Mouse (Mus musculus): ENCODE data around the gene Nsg2. TPM values are rescaled to one million over a fixed set of nuclear protein-coding genes. Genes with fewer than 3 reads are reported as not detected.

Gene Nsg2
- polyA plus RNA-seq, 1 experiment from 2014 or later: 76.8 TPM

GRCm38 (mm10) chr11:32104406-32105116 is 104.3 kb downstream of the Nsg2 start:
- WGBS: 57% methylated on average over 9 of the region's 9 CpGs
- Histone ChIP-seq H3K9me3 (no peaks in the 10 kb centered on the region), H3K27ac (no peak overlapping the region), H3K36me3 (no peaks in the 10 kb centered on the region), H3K27me3 (ENCODE audit: insufficient read depth, poor library complexity, severe bottlenecking) (peaks cover 6% of the 10 kb centered on the region; the same call in 1 of the 2 replicates), H3K4me1 (replicated peaks) (peaks cover 53% of the 10 kb centered on the region), H3K4me3 (no peak overlapping the region)
- no peak for DNase-seq (ENCODE audit: low spot score)

DNA sequence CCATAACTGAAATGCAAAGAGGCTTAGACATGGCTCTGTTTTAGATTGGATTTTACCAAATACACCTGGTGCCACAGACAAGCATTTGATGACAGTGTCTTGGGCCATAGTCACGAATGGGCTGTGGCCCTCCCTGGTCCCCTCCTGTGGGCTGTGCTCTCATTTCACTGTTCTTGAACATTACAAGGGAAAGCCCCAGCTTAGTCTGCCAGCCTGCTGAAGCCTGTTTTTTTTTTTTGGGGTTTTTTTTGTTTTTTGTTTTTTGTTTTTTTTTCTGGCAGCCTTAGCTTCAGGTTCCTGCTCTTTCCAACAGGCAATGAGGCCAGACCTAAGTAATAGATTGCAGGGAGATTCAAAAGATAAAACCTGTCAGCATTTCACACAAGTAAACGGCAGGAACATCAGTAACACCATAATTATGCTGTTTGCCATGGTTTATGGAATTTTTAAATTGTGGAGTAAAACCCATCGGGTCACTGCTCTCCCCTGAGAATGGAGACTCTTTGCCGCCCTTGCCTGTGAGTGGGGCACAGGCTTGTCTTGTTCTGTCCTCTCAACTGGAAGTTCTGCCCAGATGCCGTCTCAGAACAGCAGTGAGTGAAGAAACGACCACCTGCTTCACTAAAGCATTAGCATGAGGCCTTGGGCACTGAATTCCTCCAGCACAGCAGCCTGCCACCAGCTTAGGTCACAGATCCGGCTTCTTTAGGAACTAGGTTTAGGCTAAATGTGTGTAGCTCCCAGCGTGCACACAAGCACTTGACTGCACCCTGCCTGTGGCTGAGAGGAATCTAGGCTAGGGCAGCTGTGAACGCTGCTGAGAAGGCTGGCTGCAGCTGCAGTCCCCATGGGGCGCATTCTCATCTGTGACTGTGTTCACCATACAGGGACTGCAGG is 105.7 kb downstream of the Nsg2 start:
- no peak for DNase-seq (ENCODE audit: low spot score)
- no peaks in the 10 kb centered on the region for H3K9me3 ChIP-seq
- 38% methylated on average over 10 of the region's 10 CpGs for WGBS
- H3K4me3 ChIP-seq: no peak overlapping the region
- H3K36me3 ChIP-seq: no peaks in the 10 kb centered on the region
- peaks cover 48% of the 10 kb centered on the region for H3K4me1 ChIP-seq (replicated peaks)
- peak overlapping the region; percentile 65 for H3K27ac ChIP-seq
- H3K27me3 ChIP-seq (ENCODE audit: insufficient read depth, poor library complexity, severe bottlenecking): peaks cover 3% of the 10 kb centered on the region; the same call in 1 of the 2 replicates

DNA sequence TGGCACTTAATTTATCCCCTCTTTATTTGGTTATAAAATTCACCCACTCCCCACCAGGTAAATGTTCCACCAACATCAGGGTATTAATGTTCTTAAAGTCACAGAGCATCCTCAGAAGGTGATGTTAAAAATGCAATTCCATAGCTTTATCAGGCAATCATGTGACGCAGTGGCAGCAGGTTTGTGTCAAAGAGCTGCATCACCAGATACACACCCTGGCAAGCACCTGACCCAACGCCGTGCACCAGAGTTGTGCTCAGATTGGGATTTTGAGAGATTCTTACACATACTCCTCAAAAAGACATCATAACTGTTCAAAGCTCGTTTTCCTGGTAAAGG is 106.4 kb downstream of the Nsg2 start:
- 84% methylated on average over 4 of the region's 4 CpGs for WGBS
- no peak overlapping the region for H3K27ac ChIP-seq

GRCm38 (mm10) chr11:32108441-32108840 is 108.2 kb downstream of the Nsg2 start:
- no peaks in the 10 kb centered on the region for H3K36me3 ChIP-seq
- no peaks in the 10 kb centered on the region for H3K9me3 ChIP-seq
- 58% methylated on average over 8 of the region's 8 CpGs for WGBS
- no peaks in the 10 kb centered on the region for H3K27me3 ChIP-seq (ENCODE audit: insufficient read depth, poor library complexity, severe bottlenecking)
- H3K4me3 ChIP-seq: no peak overlapping the region
- peaks cover 50% of the 10 kb centered on the region for H3K4me1 ChIP-seq (replicated peaks)
- no peak for DNase-seq (ENCODE audit: low spot score)
- peak overlapping the region; percentile 66 for H3K27ac ChIP-seq

More for the DNA sequence above, 106.4 kb downstream of the Nsg2 start:
- Histone ChIP-seq H3K4me3 (no peak overlapping the region), H3K4me1 (replicated peaks) (peaks cover 48% of the 10 kb centered on the region), H3K27me3 (ENCODE audit: insufficient read depth, poor library complexity, severe bottlenecking) (peaks cover 3% of the 10 kb centered on the region; the same call in 1 of the 2 replicates), H3K36me3 (no peaks in the 10 kb centered on the region), H3K9me3 (no peaks in the 10 kb centered on the region)
- DNase-seq (ENCODE audit: low spot score): no peak

Other genes starting within 250 kb of the Nsg2 start
- gene Cpeb4, start 128.3 kb upstream of the Nsg2 start, polyA plus RNA-seq (2016; fragmentation: Nextera tagmentation; extraction: Ambion mirVana): 5.4 and 6.0 TPM in 2 replicates
- gene 4930524B15Rik, start 34.9 kb upstream of the Nsg2 start, polyA plus RNA-seq (2016; fragmentation: Nextera tagmentation; extraction: Ambion mirVana): 0.10 and 0.20 TPM in 2 replicates
- gene Il9r, start 199.8 kb downstream of the Nsg2 start, polyA plus RNA-seq (2016; fragmentation: Nextera tagmentation; extraction: Ambion mirVana): not detected in 2 replicates
- 97.6 and 103 TPM in 2 replicates for gene Snrnp25, start 205.0 kb downstream of the Nsg2 start, polyA plus RNA-seq (2016; fragmentation: Nextera tagmentation; extraction: Ambion mirVana)
- 31.3 and 32.9 TPM in 2 replicates for gene Rhbdf1, start 221.8 kb downstream of the Nsg2 start, polyA plus RNA-seq (2016; fragmentation: Nextera tagmentation; extraction: Ambion mirVana)
- gene Mpg, start 226.0 kb downstream of the Nsg2 start, polyA plus RNA-seq (2016; fragmentation: Nextera tagmentation; extraction: Ambion mirVana): 34.2 and 36.3 TPM in 2 replicates